Comparison of ENCODE assay signal across 8 mouse cellular contexts in the genomic region with DNA sequence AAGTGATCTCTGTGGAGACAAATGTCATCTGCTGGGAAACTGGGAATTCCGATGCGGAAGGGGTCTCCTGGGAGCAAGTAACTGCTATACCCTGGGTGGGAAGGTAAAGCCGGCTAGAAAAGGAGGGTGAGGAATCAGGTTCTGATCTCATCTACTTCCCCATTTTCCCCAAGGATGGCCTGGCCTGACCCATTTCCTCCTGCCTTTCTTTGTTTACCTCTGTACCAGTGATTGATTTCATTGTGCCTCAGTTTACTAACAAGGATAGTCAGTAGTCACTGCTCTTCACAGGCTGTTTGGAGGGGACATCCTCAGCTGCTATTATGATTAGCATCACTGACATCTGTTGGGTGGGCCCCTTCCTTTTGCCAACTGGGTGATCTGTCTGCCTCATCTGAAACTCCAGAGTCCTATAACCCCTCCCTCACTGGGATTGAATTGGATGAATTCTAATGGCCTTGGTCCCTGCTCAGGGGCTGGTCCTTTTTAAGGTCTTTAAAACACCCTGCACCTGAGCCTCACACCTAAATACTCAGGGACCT. TPM values are rescaled to one million over a fixed set of nuclear protein-coding genes. Genes with fewer than 3 reads are reported as not detected.
A peak's percentile ranks its signal among the peaks of the same experiment; 100 is the strongest.
DNase-seq lines count a peak whose midpoint lies in the region; ATAC-seq and TF ChIP-seq lines count a peak whose summit lies in the region.

No protein-coding gene starts in this region.

- no peak overlapping the region for H3K9ac ChIP-seq in forebrain, embryonic 14.5 days (ENCODE audit: low read length)
- no peak overlapping the region for H3K9ac ChIP-seq in forebrain, embryonic 11.5 days (ENCODE audit: low read length)
- no peak overlapping the region for H3K9ac ChIP-seq in midbrain, embryonic 11.5 days (ENCODE audit: low read length)
- no peak overlapping the region for H3K9ac ChIP-seq in midbrain, embryonic 13.5 days (replicated peaks)
- peak overlapping the region; percentile 82; the same call in 1 of the 2 replicates for H3K9ac ChIP-seq in liver, postnatal 0 days (replicated peaks)

- no peak overlapping the region for H3K4me3 ChIP-seq in forebrain, embryonic 14.5 days (ENCODE audit: low read depth, low read length)
- H3K4me3 ChIP-seq in forebrain, embryonic 11.5 days (ENCODE audit: low read depth, low read length): no peak overlapping the region
- no peak overlapping the region for H3K4me3 ChIP-seq in midbrain, embryonic 11.5 days (ENCODE audit: low read depth, low read length)
- H3K4me3 ChIP-seq in midbrain, embryonic 13.5 days (replicated peaks): no peak overlapping the region
- H3K4me3 ChIP-seq in liver, postnatal 0 days (ENCODE audit: low read depth, low read length): peak overlapping the region; percentile 65

- 65% methylated on average over 3 of the region's 3 CpGs for WGBS in forebrain, embryonic 14.5 days
- WGBS in forebrain, embryonic 11.5 days: 66% methylated on average over 3 of the region's 3 CpGs
- WGBS in midbrain, embryonic 11.5 days: 61% methylated on average over 3 of the region's 3 CpGs
- 46% methylated on average over 3 of the region's 3 CpGs for WGBS in midbrain, embryonic 13.5 days
- WGBS in liver, postnatal 0 days (ENCODE audit: insufficient replicate concordance): 28% methylated on average over 3 of the region's 3 CpGs

- H3K27me3 ChIP-seq in forebrain, embryonic 14.5 days (replicated peaks; ENCODE audit: control insufficient read depth, insufficient read depth, low read length): 0 out of 2 replicates have a peak, but pooled peaks cover 4% of the 10 kb centered on the region
- H3K27me3 ChIP-seq in forebrain, embryonic 11.5 days (ENCODE audit: control insufficient read depth, insufficient read depth, low read length): peaks cover 9% of the 10 kb centered on the region
- peaks cover 3% of the 10 kb centered on the region for H3K27me3 ChIP-seq in midbrain, embryonic 11.5 days (ENCODE audit: control insufficient read depth, insufficient read depth, low read length)
- peaks cover 29% of the 10 kb centered on the region for H3K27me3 ChIP-seq in midbrain, embryonic 13.5 days
- no peaks in the 10 kb centered on the region for H3K27me3 ChIP-seq in liver, postnatal 0 days (ENCODE audit: insufficient read depth, low read length)

- TF ChIP-seq EP300 in liver, postnatal 0 days (IDR thresholded peaks at IDR 0.05; ENCODE audit: low read depth): no peak

- H3K27ac ChIP-seq in forebrain, embryonic 14.5 days (ENCODE audit: low read depth, low read length): no peak overlapping the region
- H3K27ac ChIP-seq in forebrain, embryonic 11.5 days (ENCODE audit: low read depth, low read length): no peak overlapping the region
- no peak overlapping the region for H3K27ac ChIP-seq in midbrain, embryonic 11.5 days (ENCODE audit: low read depth, low read length)
- H3K27ac ChIP-seq in midbrain, embryonic 13.5 days: no peak overlapping the region
- peak overlapping the region; percentile 95; the same call in 1 of the 2 replicates for H3K27ac ChIP-seq in liver, postnatal 0 days (ENCODE audit: low read depth)

- no peaks in the 10 kb centered on the region for H3K36me3 ChIP-seq in forebrain, embryonic 14.5 days (ENCODE audit: control insufficient read depth, insufficient read depth, low read length)
- H3K36me3 ChIP-seq in forebrain, embryonic 11.5 days (ENCODE audit: control insufficient read depth, insufficient read depth, low read length): no peaks in the 10 kb centered on the region
- no peaks in the 10 kb centered on the region for H3K36me3 ChIP-seq in midbrain, embryonic 11.5 days (ENCODE audit: control insufficient read depth, insufficient read depth, low read length)
- H3K36me3 ChIP-seq in midbrain, embryonic 13.5 days: no peaks in the 10 kb centered on the region
- 0 out of 2 replicates have a peak, but pooled peaks cover 1% of the 10 kb centered on the region for H3K36me3 ChIP-seq in liver, postnatal 0 days (replicated peaks; ENCODE audit: insufficient read depth, low read length)

- intact Hi-C loops in left cerebral cortex, postnatal 25 days (cut with DNase I): no loop called here

- no peak for ATAC-seq in forebrain, embryonic 14.5 days
- no peak for ATAC-seq in forebrain, embryonic 11.5 days (replicated peaks; ENCODE audit: low FRiP score)
- ATAC-seq in midbrain, embryonic 11.5 days (ENCODE audit: low FRiP score): no peak
- no peak for ATAC-seq in midbrain, embryonic 13.5 days
- no peak for ATAC-seq in liver, postnatal 0 days

- no peaks in the 10 kb centered on the region for H3K9me3 ChIP-seq in forebrain, embryonic 14.5 days (replicated peaks; ENCODE audit: control insufficient read depth, low read length)
- no peaks in the 10 kb centered on the region for H3K9me3 ChIP-seq in forebrain, embryonic 11.5 days (ENCODE audit: control insufficient read depth, low read length)
- H3K9me3 ChIP-seq in midbrain, embryonic 11.5 days (ENCODE audit: control insufficient read depth, low read length): no peaks in the 10 kb centered on the region
- no peaks in the 10 kb centered on the region for H3K9me3 ChIP-seq in midbrain, embryonic 13.5 days
- H3K9me3 ChIP-seq in liver, postnatal 0 days (ENCODE audit: low read length): no peaks in the 10 kb centered on the region

- 0 out of 2 replicates have a peak overlapping the region, but pooled peaks have one; percentile 97 for H3K4me2 ChIP-seq in forebrain, embryonic 14.5 days (ENCODE audit: low read length)
- H3K4me2 ChIP-seq in forebrain, embryonic 11.5 days (ENCODE audit: low read depth, low read length, severe bottlenecking): no peak overlapping the region
- H3K4me2 ChIP-seq in midbrain, embryonic 11.5 days: no peak overlapping the region
- H3K4me2 ChIP-seq in midbrain, embryonic 13.5 days (replicated peaks): no peak overlapping the region; the same call in 1 of the 2 replicates
- peak overlapping the region; percentile 86 for H3K4me2 ChIP-seq in liver, postnatal 0 days (ENCODE audit: low read depth, low read length)

- peaks cover 11% of the 10 kb centered on the region for H3K4me1 ChIP-seq in forebrain, embryonic 14.5 days (ENCODE audit: control insufficient read depth, insufficient read depth, low read length)
- peaks cover 4% of the 10 kb centered on the region; the same call in 1 of the 2 replicates for H3K4me1 ChIP-seq in forebrain, embryonic 11.5 days (replicated peaks; ENCODE audit: control insufficient read depth, insufficient read depth, low read length)
- H3K4me1 ChIP-seq in midbrain, embryonic 11.5 days (ENCODE audit: control insufficient read depth, insufficient read depth, low read length): peaks cover 4% of the 10 kb centered on the region
- peaks cover 17% of the 10 kb centered on the region for H3K4me1 ChIP-seq in midbrain, embryonic 13.5 days (replicated peaks)
- H3K4me1 ChIP-seq in liver, postnatal 0 days (ENCODE audit: insufficient read depth): peaks cover 53% of the 10 kb centered on the region

- TF ChIP-seq CTCF in liver, postnatal 0 days (IDR thresholded peaks at IDR 0.05; ENCODE audit: low read depth): no peak

- DNase-seq in forebrain, embryonic 14.5 days (ENCODE audit: low spot score): no peak
- no peak for DNase-seq in forebrain, embryonic 11.5 days (ENCODE audit: low spot score)
- peak; percentile 81 for DNase-seq in midbrain, embryonic 11.5 days (ENCODE audit: low spot score, missing footprints)
- DNase-seq in liver, postnatal 0 days: no peak
- DNase-seq in MN1 (ENCODE audit: low spot score): no peak
- no peak for DNase-seq in left cerebral cortex, postnatal 25 days (ENCODE audit: low spot score in 2 of 2)
- no peak for DNase-seq in spleen, postnatal 4 days (ENCODE audit: low spot score in 2 of 2)

RNA-seq across cellular contexts. Expression of a gene that starts 1.8 kb away (rescaled TPM):
- 1.9 and 2.9 TPM in 2 replicates for polyA plus RNA-seq in forebrain, embryonic 14.5 days (2014; fragmentation: Nextera tagmentation; extraction: Ambion mirVana)
- 4.1 and 6.1 TPM in 2 replicates for polyA plus RNA-seq in forebrain, embryonic 11.5 days (2014; fragmentation: Nextera tagmentation; extraction: Ambion mirVana)
- polyA plus RNA-seq in midbrain, embryonic 11.5 days (2014; fragmentation: Nextera tagmentation; extraction: Ambion mirVana): 3.3 and 4.8 TPM in 2 replicates
- 3.4 and 3.7 TPM in 2 replicates for polyA plus RNA-seq in midbrain, embryonic 13.5 days (2015; fragmentation: Nextera tagmentation; extraction: Ambion mirVana)
- 8.3 and 10.0 TPM in 2 replicates for polyA plus RNA-seq in liver, postnatal 0 days (2015; fragmentation: Nextera tagmentation; extraction: Ambion mirVana)
- 1 to 10 TPM; 2.7 to 3.1 TPM for total RNA-seq in left cerebral cortex, postnatal 25 days (2021)

Comparison
In these comparisons a context has a peak if more than half of its experiments do, and no peak if none do; other contexts are left out.
1. H3K4me2 ChIP-seq: peak in forebrain, embryonic 14.5 days (single experiment) and liver, postnatal 0 days (single experiment); none in forebrain, embryonic 11.5 days (single experiment), midbrain, embryonic 11.5 days (single experiment) and midbrain, embryonic 13.5 days (single experiment).